Mouse (Mus musculus) MEL (cell line): ENCODE data around the gene Senp5.

Source experiments
- CHD2 ChIP-seq: IDR thresholded peaks from 2 replicates; pipeline ENCODE4 v1.6.1; 2011; ENCODE audit warnings: low read length, improper control_type of control experiment
- CTCF ChIP-seq, 3 experiments: IDR thresholded peaks in 2 of 3; conservative IDR thresholded peaks in 1 of 3; 2 replicates each; pipeline ENCODE4 v1.5.1; 2011 to 2012; ENCODE audit warnings: low read length in 3 of 3, low read depth in 2 of 3, mild to moderate bottlenecking in 2 of 3, improper control_type of control experiment in 1 of 3, inconsistent platforms in 1 of 3, mixed read lengths in 1 of 3, moderate library complexity in 1 of 3; ENCODE audit not compliant: control insufficient read depth in 1 of 3, insufficient read depth in 1 of 3, poor library complexity in 1 of 3, severe bottlenecking in 1 of 3
- EP300 ChIP-seq, 2 experiments: IDR thresholded peaks; 2 replicates each; pipeline ENCODE4 v1.6.1; 2011; ENCODE audit warnings: improper control_type of control experiment in 2 of 2, low read length in 2 of 2, low read depth in 1 of 2, mild to moderate bottlenecking in 1 of 2
- ETS1 ChIP-seq: IDR thresholded peaks from 2 replicates; pipeline ENCODE4 v1.6.1; 2012; ENCODE audit warnings: low read depth, mild to moderate bottlenecking, inconsistent platforms, low read length, improper control_type of control experiment, moderate library complexity
- GABPA ChIP-seq: IDR thresholded peaks from 2 replicates; pipeline ENCODE4 v1.6.1; 2012; ENCODE audit warnings: low read depth, mild to moderate bottlenecking, inconsistent platforms, low read length, improper control_type of control experiment, moderate library complexity
- KAT2A ChIP-seq: conservative IDR thresholded peaks from 2 replicates; pipeline ENCODE4 v1.6.1; 2012; ENCODE audit warnings: low read depth, low read length, improper control_type of control experiment, inconsistent platforms
- MAX ChIP-seq: IDR thresholded peaks from 2 replicates; pipeline ENCODE4 v1.6.1; 2011; ENCODE audit warnings: low read length, improper control_type of control experiment
- POLR2A ChIP-seq, 2 experiments: IDR thresholded peaks; 2 replicates each; pipeline ENCODE4 v1.6.1; 2011 to 2012; ENCODE audit warnings: low read length in 2 of 2, mild to moderate bottlenecking in 2 of 2, control low read depth in 1 of 2, improper control_type of control experiment in 1 of 2, low read depth in 1 of 2, moderate library complexity in 1 of 2; ENCODE audit not compliant: control insufficient read depth in 1 of 2, insufficient read depth in 1 of 2, poor library complexity in 1 of 2
- TCF12 ChIP-seq: IDR thresholded peaks from 2 replicates; pipeline ENCODE4 v1.6.1; 2014; ENCODE audit warnings: low read depth, mild to moderate bottlenecking, inconsistent platforms, low read length, improper control_type of control experiment, moderate library complexity
- UBTF ChIP-seq: IDR thresholded peaks from 2 replicates; pipeline ENCODE4 v1.6.1; 2012; ENCODE audit warnings: low read depth, mild to moderate bottlenecking, inconsistent platforms, low read length, improper control_type of control experiment, moderate library complexity, borderline replicate concordance; ENCODE audit not compliant: insufficient read depth
- ZC3H11A ChIP-seq: IDR thresholded peaks from 2 replicates; pipeline ENCODE4 v1.6.1; 2012; ENCODE audit warnings: low read depth, mild to moderate bottlenecking, inconsistent platforms, low read length, improper control_type of control experiment

- TF ChIP-seq TCF12 (no peak), KAT2A (no peak), UBTF (no peak), MAX (no peak), CHD2 (no peak), CTCF (IDR thresholded peaks at IDR 0.05 in 2 of 3, conservative IDR thresholded peaks at IDR 0.05 in 1 of 3; ENCODE audit: control insufficient read depth in 1 of 3, insufficient read depth in 1 of 3, low read depth in 2 of 3, low read length in 3 of 3, poor library complexity in 1 of 3, severe bottlenecking in 1 of 3) (no peak), ETS1 (no peak), POLR2A (IDR thresholded peaks at IDR 0.05; ENCODE audit: control insufficient read depth in 1 of 2, insufficient read depth in 1 of 2, low read depth in 1 of 2, low read length in 2 of 2, poor library complexity in 1 of 2) (no peak), GABPA (no peak), ZC3H11A (no peak), EP300 (IDR thresholded peaks at IDR 0.05; ENCODE audit: low read depth in 1 of 2, low read length in 2 of 2) (no peak)
Observed at GRCm38 (mm10) chr16:31917776-31918175, 85.3 kb downstream of the Senp5 start.
